9 mouse cellular contexts compared by ENCODE assay signal in the genomic region with DNA sequence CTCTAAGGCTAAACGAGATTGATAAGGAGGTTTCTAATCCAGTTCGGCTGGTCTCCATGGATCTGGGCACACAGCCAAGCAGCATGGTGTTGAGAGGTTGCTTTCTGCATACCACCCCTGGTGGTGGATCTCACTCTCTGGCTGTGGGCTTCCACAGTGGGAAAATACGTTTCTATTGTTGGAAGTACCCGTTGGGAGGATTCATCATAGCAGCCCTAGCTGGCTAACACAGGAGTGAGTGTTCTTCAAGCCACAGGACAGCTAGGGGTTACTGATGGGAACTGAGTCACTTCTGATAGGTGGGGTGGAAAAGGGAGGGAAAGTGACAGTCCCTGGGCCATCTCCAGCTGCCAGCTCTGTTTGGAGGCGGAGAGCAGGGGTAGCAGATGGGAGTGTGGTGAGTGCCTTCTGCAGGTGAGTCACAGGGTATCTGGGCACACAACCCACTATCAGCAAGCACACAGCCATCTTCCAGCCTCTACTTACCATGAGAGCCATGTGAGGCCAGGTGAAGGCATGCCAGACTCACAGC.
DNase-seq lines count a peak whose midpoint lies in the region; ATAC-seq and TF ChIP-seq lines count a peak whose summit lies in the region.
"Had no signal": no experiment of that assay in that cellular context is flagged by ENCODE, and none has a peak within 500 bp of the region (broad histone marks: within the 10 kb centered on the region; RNA-seq: fewer than 3 reads in every experiment).

No protein-coding gene starts in this region.

- no peak overlapping the region for H3K9ac ChIP-seq in kidney, postnatal 0 days (ENCODE audit: low read depth, low read length)
- H3K9ac ChIP-seq in forebrain, embryonic 13.5 days: no peak overlapping the region
- H3K9ac ChIP-seq: liver, embryonic 13.5 days had no signal

- ATAC-seq in kidney, postnatal 0 days (replicated peaks; ENCODE audit: low FRiP score, low read depth): no peak
- peak; percentile 45; the same call in 1 of the 2 replicates for ATAC-seq in forebrain, embryonic 13.5 days
- ATAC-seq in granulocyte monocyte progenitor cell, adult 5-6 weeks (replicated peaks; ENCODE audit: poor library complexity, severe bottlenecking): no peak

- H3K4me2 ChIP-seq in kidney, postnatal 0 days (ENCODE audit: low read length): no peak overlapping the region
- no peak overlapping the region for H3K4me2 ChIP-seq in forebrain, embryonic 13.5 days
- H3K4me2 ChIP-seq: liver, embryonic 13.5 days had no signal

- H3K9me3 ChIP-seq in kidney, postnatal 0 days (replicated peaks; ENCODE audit: low read length): no peaks in the 10 kb centered on the region
- H3K9me3 ChIP-seq in forebrain, embryonic 13.5 days (replicated peaks): no peaks in the 10 kb centered on the region
- H3K9me3 ChIP-seq: liver, embryonic 13.5 days had no signal

- no peak overlapping the region for H3K4me3 ChIP-seq in kidney, postnatal 0 days (replicated peaks; ENCODE audit: low read depth, low read length)
- no peak overlapping the region for H3K4me3 ChIP-seq in forebrain, embryonic 13.5 days
- H3K4me3 ChIP-seq in olfactory bulb, adult 2 months (ENCODE audit: insufficient read depth, low read depth, low read length): no peak overlapping the region
- H3K4me3 ChIP-seq: liver, embryonic 13.5 days had no signal

- peak; percentile 38; the same call in 1 of the 2 replicates for TF ChIP-seq CTCF in kidney, postnatal 0 days (IDR thresholded peaks at IDR 0.05; ENCODE audit: low read depth)
- TF ChIP-seq CTCF in olfactory bulb, adult 2 months (IDR thresholded peaks at IDR 0.05; ENCODE audit: insufficient read depth, low read depth, low read length): no peak

- no peaks in the 10 kb centered on the region for H3K4me1 ChIP-seq in kidney, postnatal 0 days (replicated peaks; ENCODE audit: insufficient read depth, low read length)
- H3K4me1 ChIP-seq in forebrain, embryonic 13.5 days: peaks cover 10% of the 10 kb centered on the region; the same call in 1 of the 2 replicates
- peaks cover 37% of the 10 kb centered on the region for H3K4me1 ChIP-seq in olfactory bulb, adult 2 months (ENCODE audit: control insufficient read depth, insufficient read depth, low read length)
- H3K4me1 ChIP-seq: liver, embryonic 13.5 days had no signal

- 56% methylated on average over 5 of the region's 5 CpGs for WGBS in kidney, postnatal 0 days
- WGBS in forebrain, embryonic 13.5 days: 38% methylated on average over 5 of the region's 5 CpGs
- WGBS in olfactory bulb, adult 2 months: 24% methylated on average over 5 of the region's 5 CpGs

- DNase-seq in kidney, postnatal 0 days (ENCODE audit: low spot score): no peak
- no peak for DNase-seq in kidney, adult 8-10 months
- DNase-seq in NIH3T3 (ENCODE audit: low read depth): peak; percentile 60
- peak; percentile 55 for DNase-seq in layer of hippocampus, adult 9-11 months
- no peak for DNase-seq in c-Kit-positive CD71-positive TER-119-positive erythroid progenitor cells, embryonic 14.5 days (ENCODE audit: low spot score)
- DNase-seq: liver, embryonic 13.5 days had no signal

- H3K27ac ChIP-seq in kidney, postnatal 0 days: no peak overlapping the region
- H3K27ac ChIP-seq in forebrain, embryonic 13.5 days: no peak overlapping the region
- H3K27ac ChIP-seq in olfactory bulb, adult 2 months (ENCODE audit: insufficient read depth, low read depth, low read length): peak overlapping the region; percentile 56
- H3K27ac ChIP-seq: liver, embryonic 13.5 days had no signal

- no peaks in the 10 kb centered on the region for H3K27me3 ChIP-seq in kidney, postnatal 0 days (ENCODE audit: insufficient read depth, low read length)
- H3K27me3 ChIP-seq in forebrain, embryonic 13.5 days: no peaks in the 10 kb centered on the region
- H3K27me3 ChIP-seq: liver, embryonic 13.5 days had no signal

- TF ChIP-seq POLR2A in olfactory bulb, adult 2 months (IDR thresholded peaks at IDR 0.05; ENCODE audit: insufficient read depth, low read depth, low read length): no peak

- no peaks in the 10 kb centered on the region for H3K36me3 ChIP-seq in kidney, postnatal 0 days (ENCODE audit: insufficient read depth, low read length)
- no peaks in the 10 kb centered on the region for H3K36me3 ChIP-seq in forebrain, embryonic 13.5 days (ENCODE audit: poor library complexity, severe bottlenecking)
- H3K36me3 ChIP-seq: liver, embryonic 13.5 days had no signal

Comparison
In these comparisons a context has a peak if more than half of its experiments do, and no peak if none do; other contexts are left out.
1. DNase-seq: peak in NIH3T3 (single experiment) and layer of hippocampus, adult 9-11 months (single experiment); none in kidney, postnatal 0 days (single experiment), kidney, adult 8-10 months (0 of 2) and c-Kit-positive CD71-positive TER-119-positive erythroid progenitor cells, embryonic 14.5 days (single experiment).